Mouse (Mus musculus): ENCODE data around the gene Slc10a6.

GRCm38 (mm10) chr5:103598881-103599280 is 30.3 kb downstream of the Slc10a6 start:
- TF ChIP-seq CTCF (conservative IDR thresholded peaks at IDR 0.05; ENCODE audit: insufficient read depth, insufficient read length, low read depth, low read length) (no peak), POLR2A (IDR thresholded peaks at IDR 0.05; ENCODE audit: low read depth, low read length) (no peak)
